Mouse (Mus musculus): Measurements from ENCODE around the gene Cinp. TPM values are rescaled to one million over a fixed set of nuclear protein-coding genes. Genes with fewer than 3 reads are reported as not detected.

The Cinp gene
- polyA plus RNA-seq, 1 experiment from 2014 or later, result 81.8 TPM

Other genes starting within 250 kb of the Cinp start
- gene 1700001K19Rik, start 206.5 kb downstream of the Cinp start, polyA plus RNA-seq (2015; fragmentation: Nextera tagmentation; extraction: Ambion mirVana), result 0.33 and 0.48 TPM in 2 replicates
- gene Hsp90aa1, start 186.4 kb downstream of the Cinp start, polyA plus RNA-seq (2015; fragmentation: Nextera tagmentation; extraction: Ambion mirVana), result 1,340 and 1,345 TPM in 2 replicates
- 31.5 and 33.5 TPM in 2 replicates for gene Wdr20, start 151.2 kb downstream of the Cinp start, polyA plus RNA-seq (2015; fragmentation: Nextera tagmentation; extraction: Ambion mirVana)
- 11.8 and 13.8 TPM in 2 replicates for gene Mok, start 48.2 kb downstream of the Cinp start, polyA plus RNA-seq (2015; fragmentation: Nextera tagmentation; extraction: Ambion mirVana)
- gene Zfp839, start 38.9 kb downstream of the Cinp start, polyA plus RNA-seq (2015; fragmentation: Nextera tagmentation; extraction: Ambion mirVana), result 3.6 and 4.0 TPM in 2 replicates
- gene Tecpr2, start 119 bp upstream of the Cinp start, polyA plus RNA-seq (2015; fragmentation: Nextera tagmentation; extraction: Ambion mirVana), result 7.2 and 7.5 TPM in 2 replicates
- 5.0 and 6.5 TPM in 2 replicates for gene Ankrd9, start 89.9 kb upstream of the Cinp start, polyA plus RNA-seq (2015; fragmentation: Nextera tagmentation; extraction: Ambion mirVana)
- gene Rcor1, start 150.2 kb upstream of the Cinp start, polyA plus RNA-seq (2015; fragmentation: Nextera tagmentation; extraction: Ambion mirVana), result 8.1 and 8.4 TPM in 2 replicates